Mouse (Mus musculus): Measurements from ENCODE around the gene Ajm1. TPM values are rescaled to one million over a fixed set of nuclear protein-coding genes. Genes with fewer than 3 reads are reported as not detected.

Ajm1 gene
- total and polyA plus RNA-seq, 3 experiments: 0.04 to 0.32 TPM; not detected in 1

DNA sequence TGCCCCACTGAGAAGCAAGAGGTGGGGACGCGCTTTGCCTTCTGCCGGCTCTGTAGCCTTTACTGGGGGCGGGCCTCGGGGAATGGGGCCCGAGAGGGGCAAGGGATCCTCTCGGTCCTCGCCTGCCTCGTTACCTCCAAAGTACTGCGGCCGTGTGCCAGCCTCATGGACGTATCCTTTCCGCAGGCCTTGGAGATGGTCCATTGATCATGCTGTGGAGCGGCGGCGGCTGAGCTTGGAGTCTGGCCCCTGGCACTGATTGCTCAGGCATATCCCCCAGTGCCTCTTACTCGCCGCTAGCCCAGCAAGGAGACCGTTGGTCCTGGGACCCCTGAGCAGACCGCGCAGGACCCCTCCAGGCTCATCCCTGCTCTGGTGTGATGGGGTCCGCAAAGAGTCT lies 34.8 kb upstream of the Ajm1 start:
- H3K79me2 ChIP-seq (ENCODE audit: control insufficient read depth, insufficient read depth, low read length, poor library complexity): no peaks in the 10 kb centered on the region
- H3K27me3 ChIP-seq (ENCODE audit: control insufficient read depth in 1 of 2, insufficient read depth in 2 of 2, low read length in 2 of 2): no peaks in the 10 kb centered on the region
- peaks cover 0 to 5% of the 10 kb centered on the region in 2 experiments; a peak in 2 of 4 replicates for H3K36me3 ChIP-seq (ENCODE audit: control insufficient read depth in 1 of 2, insufficient read depth in 2 of 2, low read length in 2 of 2)
- H3K9ac ChIP-seq (ENCODE audit: control insufficient read depth, low read depth, low read length, poor library complexity, severe bottlenecking): no peak overlapping the region
- H3K4me3 ChIP-seq (ENCODE audit: control insufficient read depth in 1 of 2, insufficient read depth in 1 of 2, low read depth in 2 of 2, low read length in 2 of 2): no peak overlapping the region
- no peak overlapping the region for H3K27ac ChIP-seq (ENCODE audit: control insufficient read depth, low read depth, low read length)
- no peak for DNase-seq (ENCODE audit: low read depth, low spot score)
- no peak for TF ChIP-seq MAFK (IDR thresholded peaks at IDR 0.05; ENCODE audit: borderline replicate concordance, low read depth, low read length)
- no peak for TF ChIP-seq TAL1 (IDR thresholded peaks at IDR 0.05; ENCODE audit: low read length)
- no peak for TF ChIP-seq GATA1 (IDR thresholded peaks at IDR 0.05; ENCODE audit: low read depth, low read length)
- no peak for TF ChIP-seq RAD21 (IDR thresholded peaks at IDR 0.05; ENCODE audit: low read depth, low read length)
- TF ChIP-seq ZMIZ1 (IDR thresholded peaks at IDR 0.05; ENCODE audit: low read depth, low read length): no peak
- TF ChIP-seq ETS1 (IDR thresholded peaks at IDR 0.05; ENCODE audit: low read depth, low read length): no peak
- TF ChIP-seq CHD2 (IDR thresholded peaks at IDR 0.05; ENCODE audit: low read length): no peak
- TF ChIP-seq MAX (IDR thresholded peaks at IDR 0.05; ENCODE audit: low read length): no peak
- no peak for TF ChIP-seq USF2 (IDR thresholded peaks at IDR 0.05; ENCODE audit: borderline replicate concordance in 1 of 2, insufficient read depth in 1 of 2, low read depth in 1 of 2, low read length in 2 of 2)
- no peak for TF ChIP-seq E2F4 (IDR thresholded peaks at IDR 0.05; ENCODE audit: borderline replicate concordance, low read depth, low read length)
- TF ChIP-seq BHLHE40 (IDR thresholded peaks at IDR 0.05; ENCODE audit: borderline replicate concordance, low read depth, low read length): no peak
- TF ChIP-seq ELF1 (IDR thresholded peaks at IDR 0.05; ENCODE audit: low read depth, low read length): no peak
- TF ChIP-seq MEF2A (IDR thresholded peaks at IDR 0.05; ENCODE audit: extremely low read depth, insufficient replicate concordance, low read depth, low read length, poor library complexity, severe bottlenecking): no peak
- TF ChIP-seq MYC (IDR thresholded peaks at IDR 0.05; ENCODE audit: low read depth, low read length): no peak
- TF ChIP-seq POLR2AphosphoS5 (IDR thresholded peaks at IDR 0.05; ENCODE audit: borderline replicate concordance, low read depth, low read length): no peak
- TF ChIP-seq KAT2A (conservative IDR thresholded peaks at IDR 0.05; ENCODE audit: low read depth, low read length): no peak
- TF ChIP-seq UBTF (IDR thresholded peaks at IDR 0.05; ENCODE audit: borderline replicate concordance, insufficient read depth, low read depth, low read length): no peak
- no peak for TF ChIP-seq ZNF384 (IDR thresholded peaks at IDR 0.05; ENCODE audit: low read depth, low read length)
- H3K9me3 ChIP-seq (replicated peaks; ENCODE audit: insufficient read depth, low read length): no peaks in the 10 kb centered on the region
- H3K4me1 ChIP-seq (ENCODE audit: control insufficient read depth in 1 of 2, insufficient read depth in 2 of 2, low read length in 2 of 2): peaks cover 0 to 14% of the 10 kb centered on the region in 2 experiments; a peak in 3 of 4 replicates

DNA sequence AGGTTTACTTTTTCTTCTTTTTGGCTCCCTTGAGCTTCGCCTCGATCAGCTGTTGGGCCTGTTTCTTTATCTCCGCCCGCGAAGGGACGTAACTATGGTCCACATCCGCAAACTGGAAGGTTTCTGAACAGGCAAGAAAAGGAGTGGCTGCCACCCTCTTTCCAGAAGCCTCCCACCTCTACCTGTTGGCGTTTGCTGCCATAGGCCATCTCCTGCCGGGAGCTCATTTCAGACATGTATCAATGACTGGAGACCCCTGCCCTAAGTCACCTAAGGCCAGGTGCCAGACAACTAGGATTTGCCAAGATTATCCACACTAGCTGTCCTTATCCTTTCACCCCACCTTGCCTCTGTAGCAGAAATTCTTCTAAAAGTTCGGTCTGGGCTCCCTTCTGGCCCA lies 27.1 kb upstream of the Ajm1 start:
- peak overlapping the region; percentile 55 for H3K9ac ChIP-seq (ENCODE audit: control insufficient read depth, low read depth, low read length, poor library complexity, severe bottlenecking)
- H3K27ac ChIP-seq (ENCODE audit: control insufficient read depth, low read depth, low read length): peak overlapping the region; percentile 37
- TF ChIP-seq TBP (IDR thresholded peaks at IDR 0.05; ENCODE audit: low read depth, low read length): no peak; the same call in 1 of the 2 replicates
- 0 out of 2 replicates have a peak, but pooled peaks have one; percentile 0 for TF ChIP-seq MYC (IDR thresholded peaks at IDR 0.05; ENCODE audit: low read depth, low read length)
- peak; percentile 3; the same call in 1 of the 2 replicates for TF ChIP-seq E2F4 (IDR thresholded peaks at IDR 0.05; ENCODE audit: borderline replicate concordance, low read depth, low read length)
- peak; percentile 71; the same call in 1 of the 2 replicates for TF ChIP-seq ETS1 (IDR thresholded peaks at IDR 0.05; ENCODE audit: low read depth, low read length)
- 0 out of 4 replicates have a peak, but pooled peaks of 1 of the 2 experiments have one; percentile 1 for TF ChIP-seq EP300 (IDR thresholded peaks at IDR 0.05; ENCODE audit: low read depth in 1 of 2, low read length in 2 of 2)
- no peak for TF ChIP-seq MEF2A (IDR thresholded peaks at IDR 0.05; ENCODE audit: extremely low read depth, insufficient replicate concordance, low read depth, low read length, poor library complexity, severe bottlenecking)
- no peak for TF ChIP-seq CTCF (IDR thresholded peaks at IDR 0.05 in 2 of 3, conservative IDR thresholded peaks at IDR 0.05 in 1 of 3; ENCODE audit: control insufficient read depth in 1 of 3, insufficient read depth in 1 of 3, low read depth in 2 of 3, low read length in 3 of 3, poor library complexity in 1 of 3, severe bottlenecking in 1 of 3)
- peak; percentile 13; the same call in 1 of the 2 replicates for TF ChIP-seq SIN3A (IDR thresholded peaks at IDR 0.05; ENCODE audit: low read length)
- no peak for DNase-seq (ENCODE audit: low read depth, low spot score)
- H3K9me3 ChIP-seq (replicated peaks; ENCODE audit: insufficient read depth, low read length): no peaks in the 10 kb centered on the region
- H3K4me3 ChIP-seq (ENCODE audit: control insufficient read depth in 1 of 2, insufficient read depth in 1 of 2, low read depth in 2 of 2, low read length in 2 of 2): peak overlapping the region; percentile 27 to 37; a peak in 2 of 4 replicates
- peaks cover 0 to 16% of the 10 kb centered on the region in 2 experiments; a peak in 2 of 4 replicates for H3K36me3 ChIP-seq (ENCODE audit: control insufficient read depth in 1 of 2, insufficient read depth in 2 of 2, low read length in 2 of 2)
- H3K4me1 ChIP-seq (ENCODE audit: control insufficient read depth in 1 of 2, insufficient read depth in 2 of 2, low read length in 2 of 2): peaks cover 0 to 18% of the 10 kb centered on the region in 2 experiments; a peak in 3 of 4 replicates
- peaks cover 28% of the 10 kb centered on the region for H3K79me2 ChIP-seq (ENCODE audit: control insufficient read depth, insufficient read depth, low read length, poor library complexity)
- no peaks in the 10 kb centered on the region for H3K27me3 ChIP-seq (ENCODE audit: control insufficient read depth in 1 of 2, insufficient read depth in 2 of 2, low read length in 2 of 2)

All from MEL (cell line).